Mouse (Mus musculus) cerebellum, postnatal 14 days (tissue): Measurements from ENCODE around the gene Mfsd2a.
A peak's percentile ranks its signal among the peaks of the same experiment; 100 is the strongest.

Source experiments
- DNase-seq, 2 experiments: peaks; one replicate each; pipeline ENCODE4 v3.0.0; 2021; ENCODE audit warnings: mixed read lengths in 2 of 2

Gene Mfsd2a

GRCm38 (mm10) chr4:122932239-122932978, 28.6 kb downstream of the Mfsd2a start:
- DNase-seq = no peak

- DNase-seq = no peak
Measured at GRCm38 (mm10) chr4:122930939-122931590, 29.9 kb downstream of the Mfsd2a start.

GRCm38 (mm10) chr4:122923392-122924344, 37.3 kb downstream of the Mfsd2a start:
- no peak for DNase-seq

GRCm38 (mm10) chr4:122922841-122923240, 38.1 kb downstream of the Mfsd2a start:
- no peak for DNase-seq

- no peak for DNase-seq
Measured at GRCm38 (mm10) chr4:122915985-122916384, 45.0 kb downstream of the Mfsd2a start.

GRCm38 (mm10) chr4:122914186-122914585, 46.8 kb downstream of the Mfsd2a start:
- DNase-seq = no peak

- peak in 1 of 2 experiments; percentile 15 for DNase-seq
Measured at GRCm38 (mm10) chr4:122912613-122913012, 48.4 kb downstream of the Mfsd2a start.

- peak; percentile 30 to 57 for DNase-seq
Measured at GRCm38 (mm10) chr4:122910577-122910976, 50.4 kb downstream of the Mfsd2a start.

GRCm38 (mm10) chr4:122909572-122910189, 51.3 kb downstream of the Mfsd2a start:
- no peak for DNase-seq

- no peak for DNase-seq
Measured at GRCm38 (mm10) chr4:122905359-122905758, 55.6 kb downstream of the Mfsd2a start.

- no peak for DNase-seq
Measured at GRCm38 (mm10) chr4:122903709-122904108, 57.3 kb downstream of the Mfsd2a start.

- DNase-seq = peak in 1 of 2 experiments; percentile 46
Measured at GRCm38 (mm10) chr4:122902156-122902555, 58.8 kb downstream of the Mfsd2a start.

GRCm38 (mm10) chr4:122898313-122898712, 62.7 kb downstream of the Mfsd2a start:
- DNase-seq = peak; percentile 81 to 82

GRCm38 (mm10) chr4:122897750-122898149, 63.2 kb downstream of the Mfsd2a start:
- DNase-seq = no peak
